Mouse (Mus musculus): Measurements from ENCODE around the gene Ear2.
"Not testable (repeated sequence)": the region's sequence is repeated elsewhere in the genome, so short reads cannot be mapped to it uniquely, and the experiment has no call there.

DNA sequence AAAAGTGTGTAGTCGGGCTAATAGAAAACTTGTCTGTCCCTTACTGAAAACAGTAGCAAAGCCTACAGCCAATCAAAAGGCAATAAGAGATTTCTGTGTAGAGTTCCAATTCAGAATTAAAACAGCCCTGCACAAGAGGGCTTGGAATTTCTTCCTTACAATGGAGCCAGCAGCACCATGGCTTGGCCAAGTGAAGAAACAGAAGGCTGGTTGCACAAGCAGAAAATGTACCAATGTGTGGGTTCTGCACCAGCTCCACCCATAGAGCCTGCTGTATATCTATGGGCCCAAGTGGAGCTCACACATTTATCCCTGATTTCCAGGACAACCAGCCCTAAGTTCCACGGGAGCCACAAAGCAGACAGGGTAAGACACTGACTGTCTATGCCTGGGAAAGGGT is at the start of gene Ear2:
- not testable (repeated sequence) for TF ChIP-seq POLR2A (IDR thresholded peaks at IDR 0.05; ENCODE audit: borderline replicate concordance, low read depth, low read length); CTCF (IDR thresholded peaks at IDR 0.05; ENCODE audit: low read depth, low read length)
